Mouse (Mus musculus): Measurements from ENCODE around the gene Asb16. TPM values are rescaled to one million over a fixed set of nuclear protein-coding genes. Genes with fewer than 3 reads are reported as not detected.

The Asb16 gene
- polyA plus RNA-seq, 1 experiment from 2014 or later: 0.09 TPM

DNA sequence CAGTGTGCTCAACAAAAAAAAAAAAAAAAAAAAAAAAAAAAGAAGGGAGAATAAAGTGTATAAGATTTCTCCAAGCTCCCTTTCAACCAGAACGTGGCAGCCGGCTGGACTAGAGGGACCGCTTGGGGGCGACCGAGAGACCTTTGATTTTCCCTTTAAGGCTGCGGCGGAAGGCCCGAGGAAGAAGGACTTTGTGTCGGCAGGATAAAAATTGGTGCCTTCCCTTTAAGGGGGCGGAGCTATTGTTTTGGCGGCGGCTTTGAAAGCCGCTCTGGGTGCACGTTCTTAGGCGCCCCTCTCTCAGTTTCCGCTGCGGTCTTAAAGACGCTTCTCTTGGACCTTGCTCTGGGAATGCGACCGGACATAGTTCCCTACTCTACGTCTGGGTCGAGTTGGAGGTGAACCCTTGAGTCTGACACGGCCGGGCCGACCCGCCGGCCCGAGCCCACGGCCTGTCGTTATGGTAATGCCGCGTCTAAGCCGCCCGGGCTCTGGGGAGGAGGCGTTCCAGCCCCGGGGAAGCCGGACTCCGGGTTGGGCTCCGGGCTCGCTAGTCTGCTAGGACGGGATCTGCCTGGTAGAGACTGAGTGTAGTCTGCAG lies 19.8 kb upstream of the Asb16 start, which contains the start of gene BC030867:
Gene BC030867 (plus strand): TSS at position 253 of the 601 bp plus-strand sequence.
- no peaks in the 10 kb centered on the region for H3K9me3 ChIP-seq (ENCODE audit: control insufficient read depth)
- no peak within 1 kb of the TSS for H3K27ac ChIP-seq (ENCODE audit: low read depth, low read length)
- under 1% methylated on average over 41 of the region's 41 CpGs for WGBS
- peak; percentile 85 for TF ChIP-seq CTCF (IDR thresholded peaks at IDR 0.05; ENCODE audit: low read depth)
- H3K4me3 ChIP-seq (ENCODE audit: low read depth, low read length): peak within 1 kb of the TSS; percentile 69
- ATAC-seq: peak; percentile 70
- no peaks in the 10 kb centered on the region for H3K27me3 ChIP-seq (replicated peaks; ENCODE audit: control insufficient read depth, insufficient read depth, low read length)
- peak within 1 kb of the TSS; percentile 55; the same call in 1 of the 2 replicates for H3K9ac ChIP-seq (ENCODE audit: low read depth, low read length)
- no peaks in the 10 kb centered on the region for H3K36me3 ChIP-seq (ENCODE audit: control insufficient read depth, insufficient read depth)
- H3K4me2 ChIP-seq (replicated peaks; ENCODE audit: low read depth): peak within 1 kb of the TSS; percentile 94
- H3K4me1 ChIP-seq (replicated peaks; ENCODE audit: control insufficient read depth, insufficient read depth, low read length): no peaks in the 10 kb centered on the region

GRCm38 (mm10) chr11:102249351-102250090 lies 19.0 kb upstream of the Asb16 start:
- TF ChIP-seq CTCF (IDR thresholded peaks at IDR 0.05; ENCODE audit: low read depth): no peak
- Histone ChIP-seq H3K4me1 (replicated peaks; ENCODE audit: control insufficient read depth, insufficient read depth, low read length) (no peaks in the 10 kb centered on the region), H3K4me3 (ENCODE audit: low read depth, low read length) (peak overlapping the region; percentile 69), H3K9me3 (ENCODE audit: control insufficient read depth) (no peaks in the 10 kb centered on the region), H3K9ac (ENCODE audit: low read depth, low read length) (peak overlapping the region; percentile 55; the same call in 1 of the 2 replicates), H3K4me2 (replicated peaks; ENCODE audit: low read depth) (peak overlapping the region; percentile 94), H3K36me3 (ENCODE audit: control insufficient read depth, insufficient read depth) (peaks cover 3% of the 10 kb centered on the region; the same call in 1 of the 2 replicates), H3K27me3 (replicated peaks; ENCODE audit: control insufficient read depth, insufficient read depth, low read length) (no peaks in the 10 kb centered on the region), H3K27ac (ENCODE audit: low read depth, low read length) (no peak overlapping the region)
- 10% methylated on average over 9 of the region's 9 CpGs for WGBS
- ATAC-seq: no peak

GRCm38 (mm10) chr11:102257514-102257913 lies 11.0 kb upstream of the Asb16 start:
- H3K36me3 ChIP-seq (ENCODE audit: control insufficient read depth, insufficient read depth): peaks cover 22% of the 10 kb centered on the region
- no peaks in the 10 kb centered on the region for H3K27me3 ChIP-seq (replicated peaks; ENCODE audit: control insufficient read depth, insufficient read depth, low read length)
- no peak for ATAC-seq
- H3K4me1 ChIP-seq (replicated peaks; ENCODE audit: control insufficient read depth, insufficient read depth, low read length): no peaks in the 10 kb centered on the region
- no peak overlapping the region for H3K27ac ChIP-seq (ENCODE audit: low read depth, low read length)
- 44% methylated on average over 9 of the region's 9 CpGs for WGBS
- H3K9ac ChIP-seq (ENCODE audit: low read depth, low read length): no peak overlapping the region; the same call in 1 of the 2 replicates
- no peaks in the 10 kb centered on the region for H3K9me3 ChIP-seq (ENCODE audit: control insufficient read depth)
- no peak overlapping the region for H3K4me3 ChIP-seq (ENCODE audit: low read depth, low read length)
- no peak overlapping the region for H3K4me2 ChIP-seq (replicated peaks; ENCODE audit: low read depth)
- peak; percentile 55 for TF ChIP-seq CTCF (IDR thresholded peaks at IDR 0.05; ENCODE audit: low read depth)

DNA sequence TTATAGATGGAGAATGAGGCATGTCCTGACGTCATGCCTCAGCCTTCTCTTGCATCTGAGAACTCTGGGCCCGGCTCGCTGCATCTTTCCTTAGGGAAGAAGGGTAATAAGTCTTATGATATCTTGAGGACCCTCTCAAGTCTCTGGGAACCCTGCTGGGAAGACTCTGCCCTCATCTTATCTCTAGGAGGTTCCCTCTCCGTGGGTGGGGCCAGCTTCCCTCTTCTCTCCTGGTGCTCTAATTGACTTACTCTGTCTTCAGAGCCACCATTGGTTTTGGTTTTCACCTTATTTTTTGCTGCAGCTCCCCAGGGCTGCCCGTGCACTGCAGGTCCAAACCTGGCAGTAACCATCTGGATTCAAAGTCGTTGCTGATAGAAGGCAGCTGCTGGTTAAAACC lies 10.4 kb upstream of the Asb16 start:
- Histone ChIP-seq H3K27me3 (replicated peaks; ENCODE audit: control insufficient read depth, insufficient read depth, low read length) (no peaks in the 10 kb centered on the region), H3K4me2 (replicated peaks; ENCODE audit: low read depth) (no peak overlapping the region), H3K27ac (ENCODE audit: low read depth, low read length) (no peak overlapping the region), H3K9ac (ENCODE audit: low read depth, low read length) (no peak overlapping the region), H3K36me3 (ENCODE audit: control insufficient read depth, insufficient read depth) (peaks cover 22% of the 10 kb centered on the region), H3K9me3 (ENCODE audit: control insufficient read depth) (no peaks in the 10 kb centered on the region), H3K4me1 (replicated peaks; ENCODE audit: control insufficient read depth, insufficient read depth, low read length) (no peaks in the 10 kb centered on the region), H3K4me3 (ENCODE audit: low read depth, low read length) (no peak overlapping the region)
- ATAC-seq: no peak
- WGBS: 79% methylated on average over 6 of the region's 6 CpGs
- no peak for TF ChIP-seq CTCF (IDR thresholded peaks at IDR 0.05; ENCODE audit: low read depth)

GRCm38 (mm10) chr11:102258521-102258920 lies 10.0 kb upstream of the Asb16 start:
- no peaks in the 10 kb centered on the region for H3K9me3 ChIP-seq (ENCODE audit: control insufficient read depth)
- no peaks in the 10 kb centered on the region for H3K4me1 ChIP-seq (replicated peaks; ENCODE audit: control insufficient read depth, insufficient read depth, low read length)
- H3K9ac ChIP-seq (ENCODE audit: low read depth, low read length): no peak overlapping the region
- ATAC-seq: no peak
- no peak overlapping the region for H3K27ac ChIP-seq (ENCODE audit: low read depth, low read length)
- peaks cover 22% of the 10 kb centered on the region for H3K36me3 ChIP-seq (ENCODE audit: control insufficient read depth, insufficient read depth)
- TF ChIP-seq CTCF (IDR thresholded peaks at IDR 0.05; ENCODE audit: low read depth): peak; percentile 43
- no peak overlapping the region for H3K4me2 ChIP-seq (replicated peaks; ENCODE audit: low read depth)
- no peaks in the 10 kb centered on the region for H3K27me3 ChIP-seq (replicated peaks; ENCODE audit: control insufficient read depth, insufficient read depth, low read length)
- no peak overlapping the region for H3K4me3 ChIP-seq (ENCODE audit: low read depth, low read length)
- WGBS: 93% methylated on average over 3 of the region's 3 CpGs

DNA sequence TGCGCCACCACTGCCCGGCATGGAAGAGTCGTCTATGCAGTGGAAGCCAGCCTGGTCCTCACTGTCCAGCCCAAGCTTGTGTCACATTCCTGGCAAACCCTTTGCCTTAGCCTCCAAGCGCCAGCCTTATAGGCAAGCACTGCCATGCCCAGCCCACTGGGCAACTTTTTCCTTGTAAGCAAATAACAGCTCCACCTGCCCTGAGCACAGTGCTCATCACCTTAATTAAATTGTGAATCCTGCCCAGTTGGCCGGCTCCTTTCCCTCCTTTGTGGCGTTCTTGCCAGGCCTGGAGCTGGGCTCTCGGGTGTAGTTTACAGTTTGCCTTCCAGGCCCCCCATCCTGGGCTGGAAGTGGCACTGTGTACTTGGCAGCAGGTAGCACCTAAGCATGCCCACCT lies 5.3 kb upstream of the Asb16 start:
- Histone ChIP-seq H3K4me1 (replicated peaks; ENCODE audit: control insufficient read depth, insufficient read depth, low read length) (no peaks in the 10 kb centered on the region), H3K4me2 (replicated peaks; ENCODE audit: low read depth) (no peak overlapping the region), H3K9ac (ENCODE audit: low read depth, low read length) (no peak overlapping the region), H3K36me3 (ENCODE audit: control insufficient read depth, insufficient read depth) (peaks cover 10% of the 10 kb centered on the region), H3K9me3 (ENCODE audit: control insufficient read depth) (no peaks in the 10 kb centered on the region), H3K27me3 (replicated peaks; ENCODE audit: control insufficient read depth, insufficient read depth, low read length) (no peaks in the 10 kb centered on the region), H3K4me3 (ENCODE audit: low read depth, low read length) (no peak overlapping the region), H3K27ac (ENCODE audit: low read depth, low read length) (no peak overlapping the region)
- no peak for TF ChIP-seq CTCF (IDR thresholded peaks at IDR 0.05; ENCODE audit: low read depth)
- WGBS: 93% methylated on average over 7 of the region's 7 CpGs
- ATAC-seq: no peak
